Mouse (Mus musculus) erythroblast, embryonic 14.5 days (primary cell): ENCODE results near the gene Poc1a.

Experiments used
- GATA1 ChIP-seq: IDR thresholded peaks from 2 replicates; pipeline ENCODE4 v1.6.1; 2012; ENCODE audit warnings: low read length, inconsistent platforms, mixed read lengths
- TAL1 ChIP-seq: IDR thresholded peaks from 3 replicates; pipeline ENCODE4 v1.6.1; 2012; ENCODE audit warnings: low read length, inconsistent platforms, mixed read lengths

- TF ChIP-seq TAL1, result no peak
- TF ChIP-seq GATA1, result no peak
Observed at GRCm38 (mm10) chr9:106378753-106379152, 97.9 kb downstream of the Poc1a start.
